Mouse (Mus musculus) C2C12 (cell line): ENCODE results near the gene Mfsd4b5. TPM values are rescaled to one million over a fixed set of nuclear protein-coding genes. Genes with fewer than 3 reads are reported as not detected.

Experiments
- H3K27me3 ChIP-seq: one replicate; pipeline ENCODE4 v1.6.1; 2011; ENCODE audit not compliant: control insufficient read depth, insufficient read depth, insufficient read length
- H3K36me3 ChIP-seq: one replicate; pipeline ENCODE4 v1.6.1; 2011; ENCODE audit not compliant: control insufficient read depth, insufficient read depth
- H3K4me3 ChIP-seq: one replicate; pipeline ENCODE4 v1.5.1; 2011; ENCODE audit warnings: mild to moderate bottlenecking, control low read depth; ENCODE audit not compliant: poor library complexity, insufficient read depth, severe bottlenecking
- H3K79me2 ChIP-seq: one replicate; pipeline ENCODE4 v1.6.1; 2011; ENCODE audit not compliant: control insufficient read depth, insufficient read depth
- H3K79me3 ChIP-seq: one replicate; pipeline ENCODE4 v1.6.1; 2011; ENCODE audit warnings: low read depth, control low read depth
- H3ac ChIP-seq: one replicate; pipeline ENCODE3; 2011; ENCODE audit warnings: low read depth; ENCODE audit not compliant: control insufficient read depth, insufficient read length
- CEBPB ChIP-seq: IDR thresholded peaks from one replicate; pipeline ENCODE4 v1.6.1; 2011; ENCODE audit warnings: low read depth, mild to moderate bottlenecking, control low read depth, moderate library complexity
- CTCF ChIP-seq: IDR thresholded peaks from one replicate; pipeline ENCODE4 v1.5.1; 2011; ENCODE audit not compliant: control insufficient read depth, insufficient read depth, insufficient read length
- FOSL1 ChIP-seq: IDR thresholded peaks from one replicate; pipeline ENCODE4 v1.8.0; 2011; ENCODE audit warnings: mild to moderate bottlenecking, low read length; ENCODE audit not compliant: poor library complexity, insufficient read depth, severe bottlenecking
- MAX ChIP-seq: IDR thresholded peaks from one replicate; pipeline ENCODE4 v1.6.1; 2011; ENCODE audit warnings: mild to moderate bottlenecking, control low read depth
- MYOD1 ChIP-seq: IDR thresholded peaks from one replicate; pipeline ENCODE4 v1.6.1; 2011; ENCODE audit warnings: low read depth; ENCODE audit not compliant: control insufficient read depth, insufficient read length
- MYOG ChIP-seq: IDR thresholded peaks from one replicate; pipeline ENCODE4 v1.6.1; 2011; ENCODE audit not compliant: control insufficient read depth, insufficient read length; ENCODE audit errors: extremely low read depth
- USF1 ChIP-seq: IDR thresholded peaks from one replicate; pipeline ENCODE4 v1.6.1; 2011; ENCODE audit warnings: low read depth, mild to moderate bottlenecking, control low read depth, moderate library complexity
- polyA plus RNA-seq: library from polyadenylated mRNA; unstranded; fragments of >200 nt; fragmentation: generic; extraction: Trizol; gene quantifications from one replicate; pipeline ENCODE4 v1.2.1, GENCODE M21; 2012; ENCODE audit warnings: missing spikeins

Gene Mfsd4b5
- polyA plus RNA-seq, 1 experiment = 0.01 TPM

DNA sequence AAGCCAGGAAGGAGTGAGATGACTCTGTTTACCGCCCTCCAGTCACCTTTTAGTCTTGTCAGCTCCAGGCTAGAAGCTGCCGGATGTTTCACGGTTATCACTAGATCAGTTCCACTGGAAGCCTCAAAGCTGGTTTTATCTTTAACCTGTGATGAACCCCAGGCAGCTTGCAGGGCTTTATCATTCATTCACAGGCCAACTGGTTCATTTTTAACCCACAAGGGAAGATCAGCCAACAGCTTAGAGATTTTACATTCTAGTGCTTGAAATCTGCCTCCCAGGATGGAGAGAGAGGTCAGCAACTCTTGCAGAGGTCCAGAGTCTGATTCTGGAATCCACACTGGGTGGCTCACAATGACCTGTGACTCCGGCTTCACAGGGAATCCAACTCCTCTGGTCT is 4.7 kb upstream of the Mfsd4b5 start:
- no peak for TF ChIP-seq MYOG
- TF ChIP-seq CEBPB = no peak
- H3K27me3 ChIP-seq = peaks cover 4% of the 10 kb centered on the region

DNA sequence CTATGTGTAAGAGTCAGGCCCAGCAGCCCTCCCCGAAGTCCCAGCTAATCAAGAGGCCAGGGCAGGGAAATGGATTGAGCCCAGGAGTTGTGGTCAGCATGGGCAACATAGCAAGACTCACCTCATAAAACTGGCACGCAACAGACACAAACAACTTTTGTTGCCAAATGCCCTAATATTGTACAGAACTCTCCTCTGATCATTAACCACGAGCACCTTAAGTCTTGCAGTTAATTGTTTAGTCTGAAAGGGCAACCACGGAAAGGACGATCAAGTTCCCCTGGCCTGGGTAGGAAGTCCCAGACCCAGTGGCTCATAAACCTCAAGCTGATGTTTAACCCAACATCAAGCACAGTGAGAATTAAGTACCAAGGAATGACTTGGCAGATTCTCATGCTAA is 3.8 kb downstream of the Mfsd4b5 start:
- Histone ChIP-seq H3K4me3 (no peak overlapping the region), H3K27me3 (peaks cover 4% of the 10 kb centered on the region)
- no peak for TF ChIP-seq FOSL1
- TF ChIP-seq CTCF = no peak
- no peak for TF ChIP-seq MYOD1
- TF ChIP-seq CEBPB = no peak
- no peak for TF ChIP-seq MAX
- TF ChIP-seq USF1 = no peak
- no peak for TF ChIP-seq MYOG

More for the DNA sequence above, 4.7 kb upstream of the Mfsd4b5 start:
- Histone ChIP-seq H3K36me3 (no peaks in the 10 kb centered on the region), H3K4me3 (no peak overlapping the region), H3ac (no peak overlapping the region), H3K79me2 (no peaks in the 10 kb centered on the region), H3K79me3 (no peaks in the 10 kb centered on the region)

DNA sequence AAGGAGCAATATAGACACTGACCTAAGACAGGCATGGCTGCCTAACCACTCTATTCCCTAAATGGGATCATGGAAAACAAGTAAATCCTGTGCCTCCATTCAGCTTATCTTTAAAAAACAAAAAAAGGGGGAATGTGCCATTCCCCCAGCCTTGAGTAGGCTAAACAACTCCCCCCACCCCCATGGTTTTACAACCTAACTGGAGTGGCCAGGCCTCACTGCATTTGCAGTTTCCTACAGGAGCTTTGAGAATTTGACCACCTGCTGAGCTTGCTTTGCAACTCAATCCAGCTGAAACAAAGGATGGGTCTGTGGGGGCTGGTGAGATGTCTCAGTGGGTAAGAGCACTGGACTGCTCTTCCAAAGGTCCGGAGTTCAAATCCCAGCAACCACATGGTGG is 8.2 kb downstream of the Mfsd4b5 start:
- H3K27me3 ChIP-seq = no peaks in the 10 kb centered on the region
- no peak overlapping the region for H3K4me3 ChIP-seq
- no peaks in the 10 kb centered on the region for H3K36me3 ChIP-seq
- no peak for TF ChIP-seq FOSL1
- no peak for TF ChIP-seq MYOG
- no peak for TF ChIP-seq MAX
- no peak for TF ChIP-seq CEBPB
- H3K79me3 ChIP-seq = no peaks in the 10 kb centered on the region
- H3ac ChIP-seq = no peak overlapping the region
- H3K79me2 ChIP-seq = no peaks in the 10 kb centered on the region

More for the DNA sequence above, 3.8 kb downstream of the Mfsd4b5 start:
- Histone ChIP-seq H3K79me2 (no peaks in the 10 kb centered on the region), H3ac (no peak overlapping the region), H3K79me3 (no peaks in the 10 kb centered on the region), H3K36me3 (no peaks in the 10 kb centered on the region)

DNA sequence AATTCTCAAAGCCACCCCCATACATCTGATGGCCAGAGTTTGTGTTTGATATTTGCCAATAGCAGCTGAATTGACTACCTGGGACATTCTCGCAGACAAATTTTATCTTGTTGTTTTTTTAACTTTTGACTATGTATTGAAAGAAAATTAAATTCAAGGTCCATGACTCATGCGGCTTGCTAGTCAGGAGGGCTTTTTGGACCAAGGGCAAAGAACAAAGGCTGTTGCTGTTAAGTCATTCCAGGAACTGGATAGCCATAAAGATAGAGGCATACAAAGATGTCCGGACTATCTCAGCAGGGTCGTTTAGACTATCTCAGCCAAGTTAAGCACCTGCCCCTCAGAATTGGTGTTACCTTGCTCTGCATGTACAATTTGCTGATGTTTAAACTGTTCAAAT is 9.1 kb downstream of the Mfsd4b5 start:
- no peak for TF ChIP-seq MAX
- no peak for TF ChIP-seq MYOD1
- TF ChIP-seq CTCF = no peak
- no peak for TF ChIP-seq CEBPB
- H3K36me3 ChIP-seq = no peaks in the 10 kb centered on the region
- H3K79me3 ChIP-seq = no peaks in the 10 kb centered on the region
- H3K4me3 ChIP-seq = no peak overlapping the region
- no peaks in the 10 kb centered on the region for H3K27me3 ChIP-seq
- H3K79me2 ChIP-seq = no peaks in the 10 kb centered on the region
- no peak overlapping the region for H3ac ChIP-seq

DNA sequence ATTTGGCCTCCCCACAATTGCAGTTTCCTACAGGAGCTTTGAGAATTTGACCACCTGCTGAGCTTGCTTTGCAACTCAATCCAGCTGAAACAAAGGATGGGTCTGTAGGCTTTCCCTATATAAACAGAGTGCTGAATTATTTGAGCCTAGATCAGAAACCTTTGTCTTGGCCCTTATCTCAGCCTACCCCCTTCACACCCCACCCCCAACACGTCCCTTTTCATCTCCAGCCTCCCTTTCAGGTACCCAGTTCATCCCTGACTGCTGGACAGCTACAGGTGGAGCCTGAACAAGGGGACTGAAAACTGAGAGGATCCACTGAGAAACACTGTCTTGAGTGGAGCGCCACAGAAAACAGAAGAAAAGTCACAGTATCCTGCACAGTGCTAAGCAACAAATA is 10.7 kb downstream of the Mfsd4b5 start:
- Histone ChIP-seq H3K4me3 (no peak overlapping the region), H3K79me3 (no peaks in the 10 kb centered on the region), H3ac (no peak overlapping the region), H3K79me2 (no peaks in the 10 kb centered on the region), H3K27me3 (no peaks in the 10 kb centered on the region), H3K36me3 (no peaks in the 10 kb centered on the region)
- TF ChIP-seq CTCF (no peak), MYOD1 (no peak), USF1 (no peak), MYOG (no peak), MAX (no peak), CEBPB (no peak), FOSL1 (no peak)

DNA sequence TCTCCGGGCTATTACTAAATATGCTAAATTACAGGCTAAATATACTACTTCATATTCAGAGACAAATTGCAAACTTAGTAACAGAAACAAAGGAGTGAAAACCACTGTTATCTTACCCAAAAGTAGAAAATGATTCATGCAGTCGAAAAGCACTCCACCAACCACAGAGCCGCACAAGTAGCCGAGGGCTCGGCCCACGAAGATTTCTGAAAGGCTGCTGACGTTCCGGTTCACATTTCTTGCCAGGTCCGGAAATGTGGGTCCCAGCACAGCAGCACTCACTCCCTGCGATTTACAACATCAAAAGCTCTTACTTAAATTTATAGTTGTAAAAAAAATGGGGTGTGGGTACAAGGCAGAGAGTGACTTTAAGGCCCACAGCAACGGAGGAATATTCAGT is 11.5 kb downstream of the Mfsd4b5 start:
- H3K36me3 ChIP-seq = no peaks in the 10 kb centered on the region
- TF ChIP-seq MYOG (no peak), USF1 (no peak), MYOD1 (no peak), FOSL1 (no peak), CTCF (no peak), MAX (no peak)
- H3K27me3 ChIP-seq = no peaks in the 10 kb centered on the region
- no peaks in the 10 kb centered on the region for H3K79me3 ChIP-seq
- no peak overlapping the region for H3ac ChIP-seq
- H3K4me3 ChIP-seq = no peak overlapping the region
- H3K79me2 ChIP-seq = no peaks in the 10 kb centered on the region
